Mouse (Mus musculus): ENCODE results near the gene Gm11273.

DNA sequence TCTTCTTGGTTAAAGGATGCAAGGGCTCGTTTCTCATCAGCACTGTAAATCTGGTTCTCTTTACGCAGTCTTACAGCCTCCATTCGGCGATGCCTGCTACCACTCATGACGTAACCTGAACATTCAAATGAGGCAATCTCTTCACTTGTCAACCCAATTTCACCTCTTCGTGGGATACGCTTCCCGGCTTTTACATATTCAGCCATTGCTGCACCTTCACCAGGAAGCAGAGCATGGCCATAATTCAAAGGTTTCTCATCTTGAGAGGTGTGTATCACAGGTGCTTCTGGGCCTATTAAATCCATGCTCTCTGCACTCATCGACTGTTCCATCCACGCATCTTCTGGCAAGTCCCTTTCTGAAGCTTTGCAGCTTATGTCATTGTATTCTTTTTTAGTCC lies 33.9 kb downstream of the Gm11273 start:
- TF ChIP-seq CTCF (IDR thresholded peaks at IDR 0.05; ENCODE audit: borderline replicate concordance, control insufficient read depth, extremely low read depth, insufficient read depth, low read length, poor library complexity), result no peak
- TF ChIP-seq POLR2A (IDR thresholded peaks at IDR 0.05; ENCODE audit: control insufficient read depth, extremely low read depth, insufficient read depth, low read length, poor library complexity), result no peak

Measured in thymus, adult 2 months (tissue).